Comparison of ENCODE assay signal across 8 mouse cellular contexts in genomic region chr7:132610468-132611318, GRCm38 (mm10). TPM values are rescaled to one million over a fixed set of nuclear protein-coding genes. Genes with fewer than 3 reads are reported as not detected.
DNase-seq lines count a peak whose midpoint lies in the region; ATAC-seq lines count a peak whose summit lies in the region.

TSS of gene Lhpp (plus strand) at chr7:132610638.

- H3K4me2 ChIP-seq in intestine, embryonic 16.5 days (ENCODE audit: low read depth, low read length): peak within 1 kb of the TSS; percentile 64

- H3K9ac ChIP-seq in intestine, embryonic 16.5 days (ENCODE audit: low read depth, low read length): peak within 1 kb of the TSS; percentile 73

- no peaks in the 10 kb centered on the region for H3K27me3 ChIP-seq in intestine, embryonic 16.5 days (replicated peaks; ENCODE audit: control insufficient read depth, insufficient read depth, low read length)
- H3K27me3 ChIP-seq in midbrain, embryonic 10.5 days (ENCODE audit: low read depth, poor library complexity, severe bottlenecking): peaks cover 56% of the 10 kb centered on the region

- H3K36me3 ChIP-seq in intestine, embryonic 16.5 days (ENCODE audit: control insufficient read depth, insufficient read depth, low read length): no peaks in the 10 kb centered on the region
- H3K36me3 ChIP-seq in midbrain, embryonic 10.5 days: no peaks in the 10 kb centered on the region

- intact Hi-C loops in left cerebral cortex, postnatal 36 days (cut with DNase I): loop anchor here (2.0 kb wide), 1 partner anchor 36 kb away; no protein-coding TSS in a partner anchor

- peak; percentile 94 for ATAC-seq in intestine, embryonic 16.5 days

- H3K27ac ChIP-seq in intestine, embryonic 16.5 days (ENCODE audit: low read length): peak within 1 kb of the TSS; percentile 40
- H3K27ac ChIP-seq in midbrain, embryonic 10.5 days (replicated peaks): peak within 1 kb of the TSS; percentile 84

- H3K4me1 ChIP-seq in intestine, embryonic 16.5 days (ENCODE audit: control insufficient read depth, insufficient read depth, low read length): peaks cover 5% of the 10 kb centered on the region; the same call in 1 of the 2 replicates
- peaks cover 21% of the 10 kb centered on the region for H3K4me1 ChIP-seq in midbrain, embryonic 10.5 days

- WGBS in intestine, embryonic 16.5 days: 7% methylated on average over 44 of the region's 44 CpGs
- 8% methylated on average over 44 of the region's 44 CpGs for WGBS in midbrain, embryonic 10.5 days

- H3K4me3 ChIP-seq in intestine, embryonic 16.5 days (ENCODE audit: low read length): peak within 1 kb of the TSS; percentile 74
- peak within 1 kb of the TSS; percentile 63 for H3K4me3 ChIP-seq in midbrain, embryonic 10.5 days

- peak; percentile 93 for DNase-seq in adrenal gland, postnatal 14 days
- peak; percentile 92 for DNase-seq in embryo, embryonic 9.5 days (ENCODE audit: extremely low spot score)
- peak; percentile 62 to 78 for DNase-seq in gastrocnemius, postnatal 4 days (ENCODE audit: low spot score in 2 of 2)
- DNase-seq in left cerebral cortex, postnatal 36 days (ENCODE audit: low spot score in 2 of 2): peak; percentile 75 to 85
- peak; percentile 89 for DNase-seq in midbrain, embryonic 10.5 days (ENCODE audit: low spot score)
- peak; percentile 68 to 77 for DNase-seq in right cerebral cortex, postnatal 36 days (ENCODE audit: low spot score in 2 of 2)
- DNase-seq in adipocyte (ENCODE audit: low spot score): no peak

- no peaks in the 10 kb centered on the region for H3K9me3 ChIP-seq in intestine, embryonic 16.5 days (ENCODE audit: control insufficient read depth, low read length)
- no peaks in the 10 kb centered on the region for H3K9me3 ChIP-seq in midbrain, embryonic 10.5 days (replicated peaks)

RNA-seq across cellular contexts. Expression of gene Lhpp, which starts in this region (rescaled TPM):
- total RNA-seq in adrenal gland, postnatal 14 days (2021): 18.1 and 18.6 TPM in 2 replicates
- 10 to 100 TPM in 1 of 2 experiments, 1 to 10 TPM in 1; 7.8 to 10.5 TPM for total RNA-seq in gastrocnemius, postnatal 4 days (2021)
- 47.8 and 54.7 TPM in 2 replicates for polyA plus RNA-seq in intestine, embryonic 16.5 days (2015; fragmentation: Nextera tagmentation; extraction: Ambion mirVana)
- 10 to 100 TPM; 16.5 to 18.3 TPM for total RNA-seq in left cerebral cortex, postnatal 36 days (2021)
- 20.5 and 20.7 TPM in 2 replicates for polyA plus RNA-seq in midbrain, embryonic 10.5 days (2016; fragmentation: Nextera tagmentation; extraction: Ambion mirVana)
